Mouse (Mus musculus) B cell, adult 2 months (primary cell): ENCODE data around the gene Kcna7.

ENCODE experiments used
- DNase-seq, 2 experiments: peaks; one replicate each; pipeline ENCODE4 v3.0.0; 2022

The Kcna7 gene

DNA sequence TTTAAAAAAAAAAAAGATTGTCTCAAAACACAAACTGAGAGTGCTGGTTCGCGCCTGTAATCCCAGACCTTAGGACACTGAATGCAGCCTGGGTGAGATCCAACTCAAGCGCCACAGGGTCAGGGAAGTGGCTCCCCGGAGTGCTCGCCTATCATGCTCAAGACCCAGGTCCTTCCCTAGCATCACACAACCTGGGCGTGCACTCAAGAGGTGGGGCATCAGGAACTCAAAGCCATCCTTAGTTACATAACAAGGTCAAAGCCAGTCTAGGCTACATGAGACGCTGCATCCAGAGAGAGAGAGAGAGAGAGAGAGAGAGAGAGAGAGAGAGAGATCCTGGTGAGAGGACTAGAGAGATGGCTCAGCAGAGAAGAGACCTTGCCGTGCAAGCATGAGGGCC, 21.1 kb downstream of the Kcna7 start:
- DNase-seq: no peak

DNA sequence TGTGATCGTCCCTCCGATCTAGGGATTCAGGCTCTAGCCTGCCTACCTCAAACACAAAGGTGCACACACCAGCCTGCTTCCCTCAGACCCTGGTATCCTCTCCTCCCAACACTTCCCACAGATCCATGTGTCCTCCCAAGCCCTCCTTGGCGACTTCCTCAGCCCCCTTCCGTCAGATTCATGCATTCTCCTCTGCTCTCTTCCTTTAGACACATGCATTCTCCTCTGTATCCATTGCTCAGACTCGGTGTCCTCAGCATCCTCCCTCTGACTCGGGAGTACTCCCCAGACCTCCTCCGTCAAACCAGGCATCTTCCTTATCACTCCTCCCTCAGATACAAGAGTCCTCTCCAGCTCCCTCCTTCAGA, 28.4 kb downstream of the Kcna7 start:
- DNase-seq: no peak

DNA sequence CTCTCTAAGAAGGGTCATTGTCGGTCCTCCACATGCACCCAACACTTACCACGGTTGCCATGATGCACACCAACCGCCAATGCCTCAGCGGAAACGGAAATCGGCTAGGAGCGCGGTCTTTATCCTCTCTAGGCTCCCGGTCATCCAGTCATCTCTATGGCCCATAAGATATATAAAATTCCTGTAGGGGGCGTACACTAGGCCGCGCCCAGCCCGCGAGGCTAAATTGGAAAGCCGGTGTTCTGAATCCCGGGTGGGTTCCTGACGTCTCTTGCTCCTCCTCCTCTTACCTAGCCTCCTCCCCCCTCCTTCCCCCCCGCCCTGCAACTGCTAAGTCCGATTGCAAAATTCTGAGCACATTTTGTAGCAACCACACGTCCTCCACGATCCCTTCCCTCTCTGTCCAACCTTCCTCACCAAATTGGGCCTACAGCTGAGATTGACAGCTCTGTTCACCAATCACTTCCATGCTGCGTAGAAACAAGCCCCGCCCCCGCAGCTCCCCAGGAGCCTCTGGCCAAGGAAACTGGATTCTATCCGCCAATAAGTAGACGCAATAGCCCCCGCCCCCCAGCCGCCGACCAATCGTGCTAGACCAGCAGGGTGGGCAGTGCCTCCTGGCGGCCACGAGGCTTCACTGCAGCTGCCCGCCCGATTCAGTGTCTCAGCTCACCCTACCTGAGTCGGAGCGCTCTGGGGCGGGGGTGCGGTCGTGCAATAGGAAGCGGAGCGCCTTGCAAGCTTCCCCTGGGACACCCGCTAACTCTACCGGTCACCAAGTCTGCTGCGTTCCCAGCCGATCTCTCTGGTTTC, 29.0 kb downstream of the Kcna7 start, which contains the start of gene Gys1:
Gys1 (plus strand) TSS at position 642 of the 813 bp plus-strand sequence.
- peak; percentile 100 for DNase-seq

DNA sequence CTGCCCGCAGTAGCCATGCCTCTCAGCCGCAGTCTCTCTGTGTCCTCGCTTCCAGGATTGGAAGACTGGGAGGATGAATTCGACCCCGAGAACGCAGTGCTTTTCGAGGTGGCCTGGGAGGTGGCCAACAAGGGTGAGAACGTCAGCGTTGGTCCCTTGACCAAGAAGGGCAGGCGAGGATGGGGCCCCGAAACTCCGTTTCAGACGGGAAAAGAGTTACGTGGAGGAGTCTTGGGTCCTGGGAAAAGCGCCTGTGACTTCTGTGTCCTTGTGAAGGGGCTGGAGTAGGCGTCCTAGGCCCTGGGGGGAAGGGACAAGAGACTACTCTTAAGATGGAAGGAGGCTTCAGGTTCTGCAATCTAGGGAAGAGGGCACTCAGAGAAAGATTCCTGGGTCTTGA, 29.6 kb downstream of the Kcna7 start:
- DNase-seq: no peak

DNA sequence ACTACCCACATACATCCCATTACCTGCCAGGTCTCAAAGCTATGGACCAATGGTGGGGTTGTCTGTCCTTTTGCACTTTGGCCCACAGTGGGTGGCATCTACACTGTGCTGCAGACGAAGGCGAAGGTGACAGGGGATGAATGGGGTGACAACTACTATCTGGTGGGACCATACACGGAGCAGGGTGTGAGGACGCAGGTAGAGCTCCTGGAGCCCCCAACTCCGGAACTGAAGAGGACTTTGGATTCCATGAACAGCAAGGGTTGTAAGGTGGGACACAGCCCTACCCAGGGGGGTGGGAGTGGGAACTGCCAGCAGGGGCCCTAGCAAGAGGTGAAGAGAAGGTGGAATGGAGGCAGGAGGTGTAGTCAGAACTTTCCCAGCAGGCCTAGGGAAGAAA, 31.0 kb downstream of the Kcna7 start:
- no peak for DNase-seq

DNA sequence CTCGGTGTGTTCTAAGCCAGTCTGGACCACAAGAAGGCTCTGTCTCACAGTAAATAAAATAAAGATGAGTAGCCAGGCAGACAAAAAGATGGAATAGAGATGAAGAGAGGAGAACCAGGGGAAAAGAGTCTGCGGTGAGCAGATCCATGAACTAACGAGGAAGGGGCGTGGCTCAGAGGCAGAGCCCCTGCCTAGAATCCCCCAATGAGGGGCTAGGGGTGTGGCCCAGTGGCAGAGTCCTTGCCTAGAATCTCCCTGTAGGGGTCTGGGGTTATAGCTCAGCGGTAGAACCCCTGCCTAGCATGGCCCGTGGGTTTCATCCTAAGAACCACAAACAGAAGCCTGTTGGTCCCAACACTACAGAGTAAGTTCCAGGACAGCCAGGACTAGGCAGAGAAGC, 31.6 kb downstream of the Kcna7 start:
- DNase-seq: no peak

DNA sequence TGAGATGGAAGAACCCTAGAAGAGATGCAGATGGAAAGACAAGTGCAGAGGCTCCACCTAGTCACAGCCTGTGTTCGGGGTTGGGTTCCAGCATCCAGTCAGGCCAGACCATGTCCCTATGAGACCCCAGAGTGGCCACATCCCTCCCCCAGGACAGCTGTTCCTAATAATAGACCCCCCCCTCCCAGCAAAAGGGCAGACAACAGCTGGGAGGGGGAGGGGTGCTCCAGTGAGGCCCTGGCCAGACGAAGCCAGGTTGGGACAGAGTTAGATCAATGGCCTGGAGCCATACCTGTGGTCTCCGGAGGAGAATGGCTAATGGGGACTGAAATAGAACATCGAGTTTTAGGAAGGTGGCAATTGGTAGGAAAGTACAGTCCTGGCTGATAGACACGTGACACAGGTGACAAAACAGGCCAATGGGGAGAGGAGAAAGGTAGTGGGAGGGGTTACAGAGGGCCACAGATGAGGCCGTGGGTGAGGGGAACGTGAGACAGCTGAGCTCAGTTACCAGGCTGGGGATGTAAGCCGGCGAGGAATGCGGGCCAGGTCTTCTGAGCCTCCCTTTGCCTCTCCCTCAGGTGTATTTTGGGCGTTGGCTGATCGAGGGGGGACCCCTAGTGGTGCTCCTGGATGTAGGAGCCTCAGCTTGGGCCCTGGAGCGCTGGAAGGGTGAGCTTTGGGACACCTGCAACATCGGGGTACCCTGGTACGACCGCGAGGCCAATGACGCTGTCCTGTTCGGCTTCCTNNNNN, 32.2 kb downstream of the Kcna7 start, which contains the start of gene Ruvbl2:
Ruvbl2 (minus strand) TSS at position 576 of the 756 bp plus-strand sequence.
- DNase-seq: no peak

DNA sequence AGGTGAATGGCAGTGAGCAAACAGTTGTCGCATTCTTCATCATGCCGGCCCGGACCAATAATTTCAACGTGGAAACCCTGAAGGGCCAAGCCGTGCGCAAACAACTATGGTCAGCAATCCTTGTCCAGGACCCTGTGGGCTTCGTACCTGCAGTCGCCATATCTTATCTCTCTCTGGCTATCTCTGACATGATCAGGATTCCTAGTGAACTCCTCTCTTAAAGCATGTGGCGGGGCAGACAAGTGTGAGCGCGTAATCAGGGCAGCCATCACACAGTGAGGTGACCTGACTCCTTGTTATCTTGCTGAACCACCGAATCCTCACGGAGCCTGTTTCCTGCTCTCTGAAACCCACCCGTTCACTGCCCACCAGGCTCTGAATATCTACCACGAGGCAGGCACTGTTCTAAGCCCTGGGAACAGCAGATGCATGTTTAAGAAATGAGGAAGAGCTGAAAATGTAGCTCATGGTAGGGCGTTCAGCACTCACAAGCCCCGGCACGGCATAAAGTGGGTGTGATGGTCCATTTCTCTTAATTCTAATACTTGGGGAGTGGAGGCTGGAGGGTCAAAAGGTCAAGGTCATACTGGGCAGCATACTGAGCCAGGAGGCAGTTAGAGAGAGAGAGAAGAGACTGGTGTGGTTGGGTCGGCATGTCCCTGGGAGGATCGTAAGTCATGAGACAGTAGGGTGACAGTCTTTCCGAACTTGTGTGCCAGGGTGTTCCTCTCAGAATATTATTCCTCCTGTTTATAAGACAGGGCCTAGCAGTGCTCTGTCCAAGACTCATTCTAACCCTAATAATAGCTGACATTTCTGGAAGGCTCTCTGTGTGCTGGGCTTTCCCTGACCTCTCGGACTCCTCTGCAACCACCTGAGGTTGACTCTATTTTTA, 38.3 kb downstream of the Kcna7 start:
- no peak for DNase-seq

DNA sequence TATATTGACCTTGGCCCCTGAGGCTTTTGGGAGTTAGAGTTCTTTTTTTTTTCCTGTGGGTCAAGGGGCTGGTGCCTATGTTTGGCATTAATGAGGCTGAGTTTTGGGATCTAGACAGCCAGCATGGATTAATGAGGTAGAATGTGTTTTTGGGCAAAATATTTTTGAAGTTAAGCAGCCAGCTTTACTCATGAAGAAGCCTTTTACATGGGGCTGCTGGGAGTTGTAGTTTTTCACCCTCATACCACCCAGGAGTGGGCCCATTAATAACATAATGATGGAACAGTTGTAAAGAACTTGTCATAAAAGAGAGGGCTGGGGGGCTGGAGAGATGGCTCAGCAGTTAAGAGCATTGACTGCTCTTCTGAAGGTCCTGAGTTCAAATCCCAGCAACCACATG, 41.1 kb downstream of the Kcna7 start:
- no peak for DNase-seq

DNA sequence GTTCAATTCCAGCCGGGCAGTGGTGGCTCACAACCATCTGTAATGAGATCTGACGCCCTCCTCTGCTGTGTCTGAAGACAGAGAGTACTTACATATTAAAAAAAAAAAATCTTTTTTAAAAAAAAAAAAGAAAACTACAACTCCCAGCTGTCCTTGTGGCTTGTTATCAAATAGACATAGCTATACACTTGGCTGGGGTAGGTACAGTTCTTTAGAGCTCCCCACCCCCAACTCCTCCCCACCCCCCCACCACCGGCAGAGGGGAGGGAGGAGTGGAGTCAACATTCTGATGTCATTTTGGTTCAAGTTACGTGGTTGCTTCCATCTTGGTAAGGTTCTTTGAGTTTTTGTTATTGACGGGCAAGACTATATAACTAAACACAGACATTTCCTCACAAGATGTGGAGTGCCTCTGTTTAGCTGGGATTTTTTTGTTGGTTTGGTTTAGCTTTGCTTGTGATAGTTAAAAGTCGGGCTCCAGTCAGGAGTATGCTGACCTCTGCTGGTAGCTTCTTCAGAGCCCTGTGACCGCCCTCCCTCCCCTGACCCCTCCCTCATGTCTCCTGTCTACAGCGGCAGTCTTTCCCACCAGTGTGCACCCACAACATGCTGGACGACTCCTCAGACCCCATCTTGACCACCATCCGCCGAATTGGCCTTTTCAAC, 42.0 kb downstream of the Kcna7 start:
- peak in 1 of 2 experiments; percentile 27 for DNase-seq

DNA sequence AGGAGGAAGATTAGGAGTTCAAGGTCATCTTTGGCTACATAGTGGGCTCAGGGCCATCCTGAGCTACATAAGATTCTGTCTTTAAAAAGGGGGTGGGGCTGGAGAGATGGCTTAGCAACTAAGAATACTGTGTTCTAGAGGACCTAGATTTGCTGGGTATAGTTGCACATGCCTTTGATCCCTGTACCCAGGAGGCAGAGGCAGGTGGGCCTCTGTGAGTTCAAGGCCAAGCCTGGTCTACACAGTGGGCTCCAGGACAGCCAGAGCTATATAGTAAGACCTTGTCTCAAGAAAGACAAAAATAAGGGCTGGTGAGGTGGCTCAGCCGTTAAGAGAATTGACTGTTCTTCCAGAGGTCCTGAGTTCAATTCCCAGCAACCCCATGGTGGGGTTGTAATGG, 44.5 kb downstream of the Kcna7 start:
- DNase-seq: no peak

DNA sequence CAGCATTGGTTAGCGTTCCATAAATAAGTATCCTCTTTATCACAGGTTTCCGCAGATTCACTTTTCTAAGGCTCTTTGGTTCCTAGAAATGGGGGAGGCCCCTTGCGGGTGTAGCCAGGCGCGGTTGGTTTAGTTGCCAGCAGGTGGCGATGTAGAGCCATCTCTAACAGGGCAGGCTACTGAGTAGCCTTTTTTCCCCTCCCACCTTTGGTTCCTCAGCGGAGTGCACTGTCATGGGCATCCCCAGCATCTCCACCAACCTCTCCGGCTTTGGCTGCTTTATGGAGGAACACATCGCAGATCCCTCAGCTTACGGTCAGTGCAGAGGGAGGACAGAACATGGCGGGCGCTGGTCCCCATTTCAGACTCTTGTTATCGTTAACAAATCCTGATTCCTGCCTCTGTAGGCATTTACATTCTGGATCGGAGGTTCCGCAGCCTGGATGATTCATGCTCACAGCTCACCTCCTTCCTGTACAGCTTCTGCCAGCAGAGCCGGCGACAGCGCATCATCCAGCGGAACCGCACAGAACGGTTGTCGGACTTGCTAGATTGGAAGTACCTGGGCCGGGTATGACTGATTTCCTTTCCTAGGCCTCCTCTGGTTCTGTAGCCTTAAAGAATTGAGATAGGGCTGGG, 46.0 kb downstream of the Kcna7 start:
- peak; percentile 91 for DNase-seq

DNA sequence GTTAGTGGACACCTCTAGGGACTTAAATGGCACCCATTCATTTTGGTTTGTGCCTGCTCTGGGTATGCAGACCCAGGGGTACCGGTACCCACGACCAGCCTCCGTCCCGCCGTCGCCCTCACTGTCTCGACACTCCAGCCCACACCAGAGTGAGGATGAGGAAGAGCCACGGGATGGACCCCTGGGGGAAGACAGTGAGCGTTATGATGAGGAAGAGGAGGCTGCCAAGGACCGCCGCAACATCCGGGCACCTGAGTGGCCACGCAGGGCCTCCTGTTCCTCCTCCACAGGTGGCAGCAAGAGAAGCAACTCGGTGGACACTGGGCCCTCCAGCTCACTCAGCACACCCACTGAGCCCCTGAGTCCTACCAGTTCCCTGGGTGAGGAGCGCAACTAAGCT, 49.5 kb downstream of the Kcna7 start:
- DNase-seq: no peak

DNA sequence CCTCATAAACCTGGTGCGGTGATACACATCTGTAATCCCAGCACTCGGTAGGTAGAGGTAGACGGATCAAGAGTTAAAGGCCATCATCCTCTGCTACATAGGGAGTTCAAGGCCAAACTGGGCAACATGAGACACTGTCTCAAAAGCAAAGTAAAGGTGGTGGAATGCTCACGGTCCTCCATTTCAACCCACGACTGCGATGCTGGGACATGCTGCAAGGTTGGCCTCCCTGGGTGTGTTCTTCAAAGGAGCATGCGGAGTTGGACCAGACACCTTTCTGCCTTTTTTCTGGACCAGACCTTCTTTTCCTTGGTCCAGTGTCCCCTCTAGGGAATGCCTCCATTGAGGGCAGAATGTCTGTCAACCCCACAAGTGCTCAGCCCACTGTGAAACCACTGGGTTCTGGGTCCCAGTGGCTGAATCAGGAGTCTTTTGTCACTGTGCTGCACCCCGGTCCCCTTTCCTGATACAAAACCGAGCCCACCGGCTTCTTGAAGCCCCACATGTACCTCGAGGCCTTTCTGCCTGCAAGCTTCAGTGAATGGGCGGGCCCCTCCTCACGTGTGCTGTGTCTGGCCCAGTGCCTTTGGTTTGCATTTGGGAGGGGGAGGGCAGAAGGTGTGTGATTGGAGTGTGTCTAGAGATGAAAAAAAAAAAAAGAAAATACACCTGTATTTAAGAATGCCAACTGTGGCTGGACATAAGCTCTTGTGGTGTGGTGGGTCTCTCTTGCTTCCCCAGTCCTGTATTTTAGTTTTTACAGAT, 50.7 kb downstream of the Kcna7 start:
- no peak for DNase-seq

DNA sequence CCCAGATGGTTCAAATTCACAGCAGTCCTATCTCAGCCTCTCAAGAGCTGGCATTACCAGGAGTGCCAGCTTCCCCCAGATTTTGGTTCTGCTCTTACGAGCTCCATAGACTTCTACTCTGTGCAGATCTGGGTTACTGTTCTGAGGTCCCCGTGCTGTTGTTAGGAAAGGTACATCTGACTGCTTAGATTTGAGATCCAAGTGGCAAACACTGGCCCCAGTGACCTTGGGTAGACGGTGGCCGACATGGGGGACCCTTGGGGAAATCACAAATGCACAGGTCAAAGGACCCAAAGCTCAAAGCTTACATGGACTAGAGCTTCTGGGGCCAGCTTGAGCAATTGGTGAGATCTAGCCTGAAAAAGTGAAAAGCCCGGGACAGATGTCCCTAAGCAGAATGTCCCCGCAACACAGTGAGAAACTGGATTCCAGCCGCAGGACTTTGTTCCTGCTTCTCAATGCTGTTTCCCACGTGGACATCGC, 51.3 kb downstream of the Kcna7 start:
- DNase-seq: peak in 1 of 2 experiments; percentile 18

DNA sequence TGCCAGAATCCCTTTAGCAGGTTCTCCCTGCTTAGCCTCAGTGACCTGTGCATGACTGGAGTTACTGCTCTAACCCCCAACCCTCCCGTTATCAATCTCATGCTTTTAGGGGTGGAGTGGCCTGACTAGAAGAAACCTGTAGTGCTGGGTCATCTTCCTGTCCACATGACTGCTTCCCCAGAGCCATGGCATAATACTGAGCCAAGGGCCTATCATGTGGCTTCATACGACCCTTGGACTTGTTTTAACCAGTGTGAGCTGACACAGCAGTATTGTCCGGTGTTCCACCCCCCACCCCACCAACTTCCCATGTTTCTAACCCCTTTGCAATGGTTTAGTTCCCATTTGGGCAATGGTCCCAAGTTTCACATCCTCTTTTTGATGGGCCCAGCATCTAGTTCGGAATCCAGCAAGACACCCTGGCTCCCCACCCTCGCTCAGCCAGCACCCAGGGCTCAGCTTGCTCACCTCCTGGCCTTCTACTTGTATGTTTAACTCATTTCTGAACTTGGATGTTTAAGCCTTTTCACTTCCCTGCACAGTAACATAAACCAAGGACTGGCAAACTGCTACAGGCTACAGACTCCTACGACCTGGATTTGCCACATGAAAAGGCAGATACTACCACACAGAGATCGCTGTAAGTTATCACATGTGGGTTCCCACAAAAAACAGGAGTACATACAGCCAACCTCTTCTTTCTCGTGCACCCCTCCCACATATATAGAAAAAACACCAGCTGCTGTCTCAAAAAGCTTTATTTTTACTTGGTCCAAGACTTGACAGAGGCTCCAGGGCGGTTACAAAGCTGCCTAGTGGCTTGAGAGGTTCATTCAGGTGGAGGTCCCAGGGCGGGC, 52.0 kb downstream of the Kcna7 start:
- DNase-seq: peak; percentile 62 to 68

DNA sequence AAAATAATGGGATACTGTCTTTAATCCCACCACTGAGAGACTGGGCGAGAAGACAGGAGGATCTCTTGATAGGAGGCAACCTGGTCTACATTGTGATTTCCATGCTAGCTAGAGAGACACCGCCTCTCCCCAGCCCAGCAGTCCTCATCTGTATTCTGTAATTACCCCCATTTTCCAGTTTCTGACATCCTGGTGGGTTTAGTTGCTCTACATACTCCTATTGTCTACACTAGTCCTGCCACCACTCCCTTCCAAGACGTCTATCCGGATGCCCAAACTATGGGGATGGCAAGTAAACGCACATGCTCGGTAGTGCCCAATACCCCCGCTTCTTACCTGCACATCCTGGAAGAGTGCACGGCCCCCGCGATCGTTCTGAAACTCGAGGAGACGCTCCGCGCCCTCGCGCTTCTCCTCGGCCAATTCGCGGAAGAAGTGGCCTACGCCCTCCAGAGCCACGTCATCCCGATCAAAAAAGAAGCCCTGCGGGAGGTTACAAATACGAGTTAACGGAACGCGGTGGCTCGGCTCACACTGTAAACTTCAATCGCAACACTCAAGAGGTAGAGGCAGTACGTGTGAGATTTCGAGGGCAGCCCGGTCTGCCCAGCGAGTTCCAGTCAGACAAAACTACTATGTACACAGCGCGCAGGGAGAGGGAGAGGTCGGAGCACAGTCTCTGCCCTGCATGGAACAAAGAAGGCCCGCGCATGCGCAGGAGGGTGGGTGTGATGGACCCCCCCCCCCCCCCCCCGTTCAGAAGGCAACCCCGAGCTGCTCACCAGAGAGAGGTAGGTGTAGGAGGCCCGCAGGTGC, 53.5 kb downstream of the Kcna7 start:
- peak; percentile 79 to 82 for DNase-seq
